Mouse (Mus musculus) liver, adult 2 months (tissue): Measurements from ENCODE around the gene Cd8a. TPM values are rescaled to one million over a fixed set of nuclear protein-coding genes. Genes with fewer than 3 reads are reported as not detected.
A peak's percentile ranks its signal among the peaks of the same experiment; 100 is the strongest.

Experiments
- DNase-seq: peaks from one replicate; pipeline ENCODE4 v3.0.0-alpha.2; 2011; ENCODE audit warnings: low read depth, low spot score; ENCODE audit errors: extremely low read depth
- H3K27ac ChIP-seq: fragments of 200-500 bp; replicated peaks from 2 replicates; pipeline ENCODE4 v1.5.1; 2012; ENCODE audit warnings: low read depth, mild to moderate bottlenecking, control low read depth, inconsistent platforms, low read length; ENCODE audit not compliant: insufficient read depth
- H3K27me3 ChIP-seq: fragments of 200-500 bp; 2 replicates; pipeline ENCODE4 v1.6.1; 2012; ENCODE audit warnings: mild to moderate bottlenecking, moderate library complexity, low read length, inconsistent platforms; ENCODE audit not compliant: control insufficient read depth, insufficient read depth
- H3K36me3 ChIP-seq: fragments of 200-500 bp; 2 replicates; pipeline ENCODE4 v1.6.1; 2012; ENCODE audit warnings: low read length, inconsistent platforms; ENCODE audit not compliant: control insufficient read depth, insufficient read depth
- H3K4me1 ChIP-seq: fragments of 200-500 bp; 2 replicates; pipeline ENCODE4 v1.6.1; 2011; ENCODE audit warnings: low read length; ENCODE audit not compliant: control insufficient read depth, insufficient read depth
- H3K4me3 ChIP-seq: fragments of 200-500 bp; 2 replicates; pipeline ENCODE4 v1.5.1; 2011; ENCODE audit warnings: low read depth, mild to moderate bottlenecking, control low read depth, low read length, moderate library complexity; ENCODE audit not compliant: insufficient read depth
- H3K79me2 ChIP-seq: fragments of 200-500 bp; 2 replicates; pipeline ENCODE4 v1.6.1; 2012; ENCODE audit warnings: inconsistent platforms, mild to moderate bottlenecking, low read length, moderate library complexity; ENCODE audit not compliant: control insufficient read depth, insufficient read depth
- H3K9ac ChIP-seq: fragments of 200-500 bp; 2 replicates; pipeline ENCODE4 v1.6.1; 2012; ENCODE audit warnings: low read depth, mild to moderate bottlenecking, control low read depth, inconsistent platforms, low read length
- CTCF ChIP-seq: fragments of 200-500 bp; IDR thresholded peaks from 2 replicates; pipeline ENCODE4 v1.5.1; 2011; ENCODE audit warnings: low read depth, low read length, control low read depth
- POLR2A ChIP-seq: fragments of 200-500 bp; IDR thresholded peaks from 2 replicates; pipeline ENCODE4 v1.6.1; 2011; ENCODE audit warnings: low read length, control low read depth; ENCODE audit not compliant: insufficient read depth; ENCODE audit errors: extremely low read depth
- WGBS: fragments of 180-500 bp; shearing (Covaris S2); methylation state at CpG from one replicate; pipeline ENCODE4 v1.1.7; 2018; 5-methylcytosine and 5-hydroxymethylcytosine counted together
- polyA plus RNA-seq: library from polyadenylated mRNA; depleted of rRNA; stranded (reverse); fragments of >200 nt; gene quantifications from 2 replicates; pipeline ENCODE4 v1.2.3, GENCODE M21; 2012
- total RNA-seq: library from RNA; depleted of rRNA; stranded (reverse); fragments of >200 nt; gene quantifications from 2 replicates; pipeline ENCODE4 v1.2.3, GENCODE M21; 2014

The Cd8a gene
- total and polyA plus RNA-seq, 2 experiments, result 0.18 to 0.22 TPM

DNA sequence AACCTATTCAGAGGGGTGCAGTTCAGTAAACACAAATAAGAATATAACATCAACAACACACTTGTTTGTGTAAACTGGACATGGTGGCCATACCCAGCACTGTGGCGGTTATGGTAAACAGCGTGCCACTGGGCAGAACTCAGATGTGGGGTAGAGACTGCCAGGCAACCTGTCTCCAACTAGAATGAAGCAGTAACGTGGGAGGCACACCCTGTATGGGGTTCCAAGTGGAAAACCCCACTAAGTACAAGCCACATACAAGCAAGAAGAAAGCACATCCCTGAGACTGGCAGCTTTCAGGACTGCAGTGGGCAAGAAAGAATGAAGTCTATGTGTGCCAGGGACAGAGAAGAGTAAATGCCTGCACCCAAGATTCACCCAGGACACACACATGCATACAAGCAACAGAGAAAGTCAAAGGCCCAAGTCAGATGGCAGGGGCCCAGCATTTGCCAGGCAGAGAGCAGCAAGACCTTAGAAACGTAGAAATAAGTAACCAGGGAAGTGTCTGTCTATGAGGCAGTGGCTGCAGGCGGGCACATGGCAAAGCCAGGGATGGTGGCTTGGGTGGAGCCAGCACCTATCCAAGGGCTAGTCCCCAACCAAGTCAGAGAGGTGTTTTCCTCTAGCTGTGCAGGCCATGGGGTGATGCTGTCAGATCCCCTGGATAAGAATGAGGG is 1.0 kb upstream of the Cd8a start:
- Histone ChIP-seq H3K36me3 (no peaks in the 10 kb centered on the region), H3K27ac (no peak overlapping the region), H3K4me3 (no peak overlapping the region), H3K9ac (no peak overlapping the region), H3K4me1 (no peaks in the 10 kb centered on the region), H3K79me2 (no peaks in the 10 kb centered on the region), H3K27me3 (no peaks in the 10 kb centered on the region)
- 92% methylated on average over 5 of the region's 5 CpGs for WGBS
- no peak for DNase-seq
- TF ChIP-seq CTCF (no peak), POLR2A (no peak)

DNA sequence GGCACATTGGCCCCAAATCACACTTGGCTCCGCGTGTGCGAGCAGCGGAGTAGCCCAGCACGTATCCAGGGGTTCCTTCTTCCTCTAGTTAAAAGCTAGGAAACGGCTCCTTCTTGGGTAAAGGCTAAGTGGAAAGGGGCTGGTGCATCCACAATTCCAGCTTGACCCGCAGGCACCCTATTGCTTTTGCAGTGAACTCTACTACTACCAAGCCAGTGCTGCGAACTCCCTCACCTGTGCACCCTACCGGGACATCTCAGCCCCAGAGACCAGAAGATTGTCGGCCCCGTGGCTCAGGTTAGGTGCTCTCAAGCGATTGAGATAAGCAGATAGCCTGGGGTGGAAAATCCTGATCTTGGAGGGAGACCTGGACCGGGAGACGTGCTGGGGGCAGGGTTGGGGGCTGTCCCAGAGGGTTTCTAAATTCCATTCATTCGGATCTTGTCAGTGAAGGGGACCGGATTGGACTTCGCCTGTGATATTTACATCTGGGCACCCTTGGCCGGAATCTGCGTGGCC is 1.1 kb downstream of the Cd8a start:
- no peak overlapping the region for H3K9ac ChIP-seq
- no peak for DNase-seq
- WGBS, result 90% methylated on average over 19 of the region's 19 CpGs
- no peak overlapping the region for H3K27ac ChIP-seq
- no peaks in the 10 kb centered on the region for H3K79me2 ChIP-seq
- no peaks in the 10 kb centered on the region for H3K36me3 ChIP-seq
- no peak overlapping the region for H3K4me3 ChIP-seq
- no peaks in the 10 kb centered on the region for H3K27me3 ChIP-seq
- no peaks in the 10 kb centered on the region for H3K4me1 ChIP-seq
- no peak for TF ChIP-seq POLR2A
- no peak for TF ChIP-seq CTCF

- H3K9ac ChIP-seq, result no peak overlapping the region
- H3K4me3 ChIP-seq, result no peak overlapping the region
- H3K79me2 ChIP-seq, result no peaks in the 10 kb centered on the region
- H3K27me3 ChIP-seq, result no peaks in the 10 kb centered on the region
- 100% methylated on average over 2 of the region's 2 CpGs for WGBS
- no peak overlapping the region for H3K27ac ChIP-seq
- no peaks in the 10 kb centered on the region for H3K4me1 ChIP-seq
- no peak for TF ChIP-seq CTCF
- TF ChIP-seq POLR2A, result no peak
- no peaks in the 10 kb centered on the region for H3K36me3 ChIP-seq
- DNase-seq, result no peak
Observed at GRCm38 (mm10) chr6:71374921-71375320, 1.7 kb downstream of the Cd8a start.

GRCm38 (mm10) chr6:71376711-71377110 is 3.5 kb downstream of the Cd8a start:
- Histone ChIP-seq H3K79me2 (no peaks in the 10 kb centered on the region), H3K27me3 (no peaks in the 10 kb centered on the region), H3K27ac (no peak overlapping the region), H3K36me3 (no peaks in the 10 kb centered on the region), H3K4me3 (no peak overlapping the region), H3K9ac (no peak overlapping the region), H3K4me1 (no peaks in the 10 kb centered on the region)
- WGBS, result 97% methylated on average over 13 of the region's 13 CpGs
- DNase-seq, result no peak
- TF ChIP-seq CTCF (no peak), POLR2A (no peak)

DNA sequence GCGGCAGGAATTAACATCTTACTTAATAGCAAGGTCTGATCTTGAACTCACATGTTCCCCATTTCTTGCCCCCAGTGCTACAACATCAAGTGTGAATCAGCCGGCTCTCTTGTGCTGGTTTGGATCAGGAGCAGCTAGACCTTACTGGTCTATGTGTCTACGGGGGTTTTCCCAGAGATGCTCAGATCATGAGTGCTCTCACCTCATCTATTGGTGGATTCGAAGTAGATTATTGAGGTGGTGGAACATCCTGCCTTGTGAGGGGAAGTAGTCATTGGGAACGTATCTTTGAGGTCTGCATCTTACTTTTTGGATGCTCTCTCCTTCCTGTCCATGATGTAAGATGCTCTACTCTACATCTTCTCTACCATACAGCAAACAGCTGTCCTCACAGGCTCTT is 8.4 kb downstream of the Cd8a start:
- Histone ChIP-seq H3K27ac (no peak overlapping the region), H3K27me3 (no peaks in the 10 kb centered on the region), H3K4me1 (no peaks in the 10 kb centered on the region), H3K4me3 (no peak overlapping the region), H3K79me2 (no peaks in the 10 kb centered on the region), H3K9ac (no peak overlapping the region), H3K36me3 (no peaks in the 10 kb centered on the region)
- DNase-seq, result no peak
- TF ChIP-seq CTCF, result no peak
- no peak for TF ChIP-seq POLR2A
- 89% methylated on average over 5 of the region's 5 CpGs for whole genome bisulfite sequencing

DNA sequence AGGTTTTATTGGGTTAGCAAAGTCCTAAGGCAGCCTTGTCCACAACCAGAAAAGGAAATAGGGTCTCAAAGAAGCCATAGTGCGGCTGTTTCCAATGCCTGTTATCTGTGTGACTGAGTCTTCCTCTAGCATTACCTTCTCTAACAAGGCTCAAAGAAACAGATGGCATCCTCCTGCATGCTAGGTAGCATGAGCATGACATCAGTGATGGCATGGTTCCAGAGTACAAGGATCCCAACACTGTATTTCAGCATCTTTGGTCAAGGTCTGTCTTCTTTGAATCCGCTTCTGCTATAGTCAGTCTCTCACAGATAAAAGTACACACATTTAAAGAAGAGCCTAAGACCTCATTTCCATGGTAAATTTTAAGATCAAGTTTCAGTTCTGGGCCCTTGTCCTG is 17.3 kb downstream of the Cd8a start:
- no peak overlapping the region for H3K27ac ChIP-seq
- 56% methylated on average over 2 of the region's 2 CpGs for WGBS
- TF ChIP-seq POLR2A, result no peak
- TF ChIP-seq CTCF, result no peak
- peak; percentile 63 for DNase-seq
- peaks cover 54% of the 10 kb centered on the region for H3K36me3 ChIP-seq
- H3K79me2 ChIP-seq, result no peaks in the 10 kb centered on the region
- H3K4me3 ChIP-seq, result no peak overlapping the region
- no peaks in the 10 kb centered on the region for H3K4me1 ChIP-seq
- H3K9ac ChIP-seq, result no peak overlapping the region
- H3K27me3 ChIP-seq, result no peaks in the 10 kb centered on the region
